Mouse (Mus musculus): ENCODE measurements around the gene Slc7a1. TPM values are rescaled to one million over a fixed set of nuclear protein-coding genes. Genes with fewer than 3 reads are reported as not detected.

The Slc7a1 gene
- polyA plus RNA-seq, 1 experiment = 51.4 TPM

DNA sequence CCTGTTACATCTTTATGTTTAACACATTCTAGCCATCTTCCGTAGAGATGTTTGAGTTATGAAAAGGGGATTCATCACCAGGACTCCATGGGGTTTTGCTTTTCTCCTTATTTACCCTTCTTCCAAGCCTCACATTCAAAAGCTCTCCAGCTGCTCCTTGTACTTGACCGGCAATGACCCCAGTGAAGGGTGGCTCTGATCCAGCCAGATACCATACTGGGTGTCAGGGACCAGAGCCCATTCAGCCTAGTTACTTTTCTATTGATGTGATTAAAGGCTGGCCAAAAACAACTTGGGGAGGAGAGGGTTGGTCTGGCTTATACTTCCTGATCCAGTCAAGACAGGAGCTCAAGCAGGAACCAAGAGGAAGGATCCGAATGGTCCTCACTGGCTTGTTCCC lies 116.1 kb downstream of the Slc7a1 start:
- TF ChIP-seq E2F4 (IDR thresholded peaks at IDR 0.05; ENCODE audit: insufficient read depth) (no peak), MAX (IDR thresholded peaks at IDR 0.05; ENCODE audit: low read depth) (no peak), CEBPB (IDR thresholded peaks at IDR 0.05; ENCODE audit: insufficient read depth, poor library complexity, severe bottlenecking) (no peak), TCF3 (IDR thresholded peaks at IDR 0.05; ENCODE audit: insufficient read length, low read depth) (no peak), MYOG (IDR thresholded peaks at IDR 0.05; ENCODE audit: control insufficient read depth in 1 of 3, insufficient read depth in 1 of 3, insufficient read length in 2 of 3, low read depth in 2 of 3) (no peak), POLR2AphosphoS2 (IDR thresholded peaks at IDR 0.05; ENCODE audit: insufficient read length, low read depth) (no peak), MYOD1 (IDR thresholded peaks at IDR 0.05; ENCODE audit: control insufficient read depth in 1 of 3, insufficient read length in 2 of 3, low read depth in 2 of 3) (no peak), POLR2A (IDR thresholded peaks at IDR 0.05; ENCODE audit: insufficient read length, low read depth) (no peak), USF1 (IDR thresholded peaks at IDR 0.05; ENCODE audit: low read depth) (no peak), TCF12 (IDR thresholded peaks at IDR 0.05; ENCODE audit: insufficient read depth, poor library complexity, severe bottlenecking) (no peak), SRF (IDR thresholded peaks at IDR 0.05; ENCODE audit: control insufficient read depth, insufficient read length, low read depth) (no peak), REST (IDR thresholded peaks at IDR 0.05; ENCODE audit: insufficient read depth, insufficient read length) (no peak)
- Histone ChIP-seq H3ac (ENCODE audit: control insufficient read depth, insufficient read length) (no peak overlapping the region), H3K4me3 (no peak overlapping the region), H3K79me2 (ENCODE audit: control insufficient read depth, insufficient read depth) (no peaks in the 10 kb centered on the region), H3K4me2 (ENCODE audit: low read depth) (no peak overlapping the region), H3K36me3 (ENCODE audit: control insufficient read depth, insufficient read depth) (no peaks in the 10 kb centered on the region), H3K27me3 (ENCODE audit: control insufficient read depth, insufficient read depth, insufficient read length) (no peaks in the 10 kb centered on the region)

DNA sequence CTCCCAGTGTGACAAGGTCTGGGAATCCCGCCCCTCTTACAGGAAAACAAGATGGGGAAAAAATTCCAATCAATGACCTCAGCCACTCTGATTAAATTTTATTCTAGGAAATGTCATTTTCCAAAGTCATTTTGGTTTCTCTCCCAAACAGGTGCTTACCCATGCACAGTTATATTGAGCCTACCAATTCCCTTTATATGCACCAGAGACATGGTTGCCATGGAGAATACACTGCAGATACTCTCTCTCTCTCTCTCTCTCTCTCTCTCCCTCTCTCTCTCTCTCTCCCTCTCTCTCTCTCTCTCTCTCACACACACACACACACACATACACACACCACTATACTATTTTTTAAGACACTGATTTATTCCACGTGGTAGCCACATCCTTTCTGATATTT lies 116.5 kb downstream of the Slc7a1 start:
- no peak overlapping the region for H3K4me3 ChIP-seq
- no peaks in the 10 kb centered on the region for H3K27me3 ChIP-seq (ENCODE audit: control insufficient read depth, insufficient read depth, insufficient read length)
- TF ChIP-seq MYOD1 (IDR thresholded peaks at IDR 0.05; ENCODE audit: control insufficient read depth in 1 of 3, insufficient read length in 2 of 3, low read depth in 2 of 3) = no peak
- TF ChIP-seq TCF12 (IDR thresholded peaks at IDR 0.05; ENCODE audit: insufficient read depth, poor library complexity, severe bottlenecking) = no peak
- no peak for TF ChIP-seq POLR2AphosphoS2 (IDR thresholded peaks at IDR 0.05; ENCODE audit: insufficient read length, low read depth)
- no peak for TF ChIP-seq USF1 (IDR thresholded peaks at IDR 0.05; ENCODE audit: low read depth)
- no peak for TF ChIP-seq MYOG (IDR thresholded peaks at IDR 0.05; ENCODE audit: control insufficient read depth in 1 of 3, insufficient read depth in 1 of 3, insufficient read length in 2 of 3, low read depth in 2 of 3)
- TF ChIP-seq TCF3 (IDR thresholded peaks at IDR 0.05; ENCODE audit: insufficient read length, low read depth) = no peak
- TF ChIP-seq POLR2A (IDR thresholded peaks at IDR 0.05; ENCODE audit: insufficient read length, low read depth) = no peak
- no peak for TF ChIP-seq SRF (IDR thresholded peaks at IDR 0.05; ENCODE audit: control insufficient read depth, insufficient read length, low read depth)
- TF ChIP-seq E2F4 (IDR thresholded peaks at IDR 0.05; ENCODE audit: insufficient read depth) = no peak
- TF ChIP-seq MAX (IDR thresholded peaks at IDR 0.05; ENCODE audit: low read depth) = no peak
- no peak for TF ChIP-seq CEBPB (IDR thresholded peaks at IDR 0.05; ENCODE audit: insufficient read depth, poor library complexity, severe bottlenecking)
- TF ChIP-seq REST (IDR thresholded peaks at IDR 0.05; ENCODE audit: insufficient read depth, insufficient read length) = no peak
- H3K36me3 ChIP-seq (ENCODE audit: control insufficient read depth, insufficient read depth) = no peaks in the 10 kb centered on the region
- H3K4me2 ChIP-seq (ENCODE audit: low read depth) = no peak overlapping the region
- no peak overlapping the region for H3ac ChIP-seq (ENCODE audit: control insufficient read depth, insufficient read length)
- H3K79me2 ChIP-seq (ENCODE audit: control insufficient read depth, insufficient read depth) = no peaks in the 10 kb centered on the region

DNA sequence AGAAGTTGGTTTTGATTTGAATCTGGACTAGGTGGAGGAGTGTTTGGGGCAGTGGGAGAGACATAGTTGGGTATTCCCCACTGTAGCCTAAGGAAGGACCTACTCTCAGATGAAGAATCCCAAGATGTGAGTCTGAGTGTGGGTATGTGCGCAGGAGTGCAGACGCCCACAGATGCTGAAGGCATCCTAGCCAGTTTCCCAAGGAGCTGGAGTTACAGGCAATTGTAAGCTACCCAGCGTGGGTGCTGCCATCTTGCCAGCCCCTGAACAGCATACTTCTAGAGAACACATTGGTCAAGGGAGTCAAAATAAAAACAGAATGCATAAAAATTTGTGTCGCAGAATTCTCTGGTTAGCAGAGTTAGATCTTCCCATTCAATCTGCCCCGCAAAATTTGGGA lies 117.1 kb downstream of the Slc7a1 start:
- Histone ChIP-seq H3K36me3 (ENCODE audit: control insufficient read depth, insufficient read depth) (no peaks in the 10 kb centered on the region), H3ac (ENCODE audit: control insufficient read depth, insufficient read length) (no peak overlapping the region), H3K27me3 (ENCODE audit: control insufficient read depth, insufficient read depth, insufficient read length) (no peaks in the 10 kb centered on the region), H3K4me2 (ENCODE audit: low read depth) (no peak overlapping the region), H3K4me3 (no peak overlapping the region), H3K79me2 (ENCODE audit: control insufficient read depth, insufficient read depth) (no peaks in the 10 kb centered on the region)
- TF ChIP-seq POLR2AphosphoS2 (IDR thresholded peaks at IDR 0.05; ENCODE audit: insufficient read length, low read depth) (no peak), TCF12 (IDR thresholded peaks at IDR 0.05; ENCODE audit: insufficient read depth, poor library complexity, severe bottlenecking) (no peak)

DNA sequence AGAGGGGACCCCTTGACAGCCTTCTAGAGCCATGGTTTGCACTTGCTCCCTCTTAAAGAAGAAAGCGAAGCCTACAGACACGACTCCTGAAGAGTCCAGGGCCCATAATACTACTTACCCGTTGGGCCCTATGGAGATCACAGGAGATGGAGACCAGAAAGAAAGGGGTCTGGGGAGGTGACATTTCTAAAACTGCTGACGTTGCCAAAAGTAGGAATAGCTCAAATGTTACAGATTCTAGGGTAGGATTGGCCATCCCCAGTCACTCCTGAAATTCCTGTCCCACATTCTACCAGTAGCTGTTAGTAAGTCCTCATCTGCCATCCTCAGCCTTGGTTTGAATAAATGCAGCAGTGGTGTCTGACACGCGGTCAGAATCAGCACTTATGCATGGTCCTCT lies 117.6 kb downstream of the Slc7a1 start:
- no peak overlapping the region for H3K4me3 ChIP-seq
- no peaks in the 10 kb centered on the region for H3K79me2 ChIP-seq (ENCODE audit: control insufficient read depth, insufficient read depth)
- H3K27me3 ChIP-seq (ENCODE audit: control insufficient read depth, insufficient read depth, insufficient read length) = no peaks in the 10 kb centered on the region
- no peak overlapping the region for H3K4me2 ChIP-seq (ENCODE audit: low read depth)
- TF ChIP-seq SRF (IDR thresholded peaks at IDR 0.05; ENCODE audit: control insufficient read depth, insufficient read length, low read depth) (no peak), TCF12 (IDR thresholded peaks at IDR 0.05; ENCODE audit: insufficient read depth, poor library complexity, severe bottlenecking) (no peak), REST (IDR thresholded peaks at IDR 0.05; ENCODE audit: insufficient read depth, insufficient read length) (no peak), TCF3 (IDR thresholded peaks at IDR 0.05; ENCODE audit: insufficient read length, low read depth) (no peak)
- no peak overlapping the region for H3ac ChIP-seq (ENCODE audit: control insufficient read depth, insufficient read length)
- no peaks in the 10 kb centered on the region for H3K36me3 ChIP-seq (ENCODE audit: control insufficient read depth, insufficient read depth)

DNA sequence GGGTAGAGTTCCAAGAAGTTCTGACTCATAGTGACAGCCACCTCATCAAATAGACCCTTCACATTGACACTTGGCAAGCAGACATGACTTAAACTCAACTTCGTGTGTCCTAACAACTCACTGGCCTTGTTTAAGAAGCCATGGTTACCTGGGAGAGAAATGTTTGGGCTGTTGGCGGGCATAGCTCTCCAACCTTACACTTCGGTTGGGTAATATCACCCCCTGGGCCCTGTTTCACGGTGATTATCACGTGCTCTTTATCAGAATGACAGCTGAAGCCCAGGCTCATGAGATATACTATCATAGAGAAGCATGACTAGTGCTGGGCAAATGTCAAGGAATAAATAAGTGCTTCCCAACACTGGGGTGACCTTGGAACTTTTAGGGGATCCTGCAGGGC lies 119.4 kb downstream of the Slc7a1 start:
- no peaks in the 10 kb centered on the region for H3K79me2 ChIP-seq (ENCODE audit: control insufficient read depth, insufficient read depth)
- H3K4me3 ChIP-seq = no peak overlapping the region
- no peak overlapping the region for H3ac ChIP-seq (ENCODE audit: control insufficient read depth, insufficient read length)
- TF ChIP-seq CEBPB (IDR thresholded peaks at IDR 0.05; ENCODE audit: insufficient read depth, poor library complexity, severe bottlenecking) (no peak), MYOD1 (IDR thresholded peaks at IDR 0.05; ENCODE audit: control insufficient read depth in 1 of 3, insufficient read length in 2 of 3, low read depth in 2 of 3) (no peak), POLR2A (IDR thresholded peaks at IDR 0.05; ENCODE audit: insufficient read length, low read depth) (no peak), MAX (IDR thresholded peaks at IDR 0.05; ENCODE audit: low read depth) (no peak), USF1 (IDR thresholded peaks at IDR 0.05; ENCODE audit: low read depth) (no peak), SRF (IDR thresholded peaks at IDR 0.05; ENCODE audit: control insufficient read depth, insufficient read length, low read depth) (no peak), TCF3 (IDR thresholded peaks at IDR 0.05; ENCODE audit: insufficient read length, low read depth) (no peak), E2F4 (IDR thresholded peaks at IDR 0.05; ENCODE audit: insufficient read depth) (no peak), POLR2AphosphoS2 (IDR thresholded peaks at IDR 0.05; ENCODE audit: insufficient read length, low read depth) (no peak)
- no peak overlapping the region for H3K4me2 ChIP-seq (ENCODE audit: low read depth)
- H3K27me3 ChIP-seq (ENCODE audit: control insufficient read depth, insufficient read depth, insufficient read length) = no peaks in the 10 kb centered on the region
- no peaks in the 10 kb centered on the region for H3K36me3 ChIP-seq (ENCODE audit: control insufficient read depth, insufficient read depth)

Measured in myocyte (in vitro differentiated cells).